In genomic region chr16:37994647-37995046, GRCm38 (mm10) we compare ENCODE assay signal across 7 mouse cellular contexts.
DNase-seq lines count a peak whose midpoint lies in the region; ATAC-seq and TF ChIP-seq lines count a peak whose summit lies in the region.

No protein-coding gene starts in this region.

- 17% methylated on average over 12 of the region's 12 CpGs for WGBS in hindbrain, embryonic 13.5 days

- H3K9ac ChIP-seq in hindbrain, embryonic 13.5 days = no peak overlapping the region

- peak; percentile 83 for TF ChIP-seq CTCF in left cerebral cortex, adult 2 months (IDR thresholded peaks at IDR 0.05)

- intact Hi-C loops in left cerebral cortex, adult 2 months (cut with DNase I) = loop anchor here (1.0 to 5.0 kb wide), 4 partner anchors 48 to 203 kb away; partner anchors contain the start of gene Gsk3b

- DNase-seq in R1 (ENCODE audit: low read depth, low spot score) = peak; percentile 82
- peak; percentile 74 for DNase-seq in cerebellum, adult 11 months
- DNase-seq in frontal cortex, postnatal 36 days (ENCODE audit: low spot score in 2 of 2) = peak; percentile 43 to 65
- DNase-seq in left cerebral cortex, adult 2 months (ENCODE audit: extremely low spot score in 1 of 2, low spot score in 2 of 2) = peak; percentile 56 to 60
- DNase-seq in right cerebral cortex, postnatal 4 days = peak; percentile 45

- no peak overlapping the region for H3K27ac ChIP-seq in hindbrain, embryonic 13.5 days
- H3K27ac ChIP-seq in left cerebral cortex, adult 2 months = no peak overlapping the region

- H3K9me3 ChIP-seq in hindbrain, embryonic 13.5 days = no peaks in the 10 kb centered on the region
- no peaks in the 10 kb centered on the region for H3K9me3 ChIP-seq in megakaryocyte, embryonic 14.5 days

- no peak overlapping the region for H3K4me3 ChIP-seq in hindbrain, embryonic 13.5 days
- peak overlapping the region; percentile 19; the same call in 1 of the 2 replicates for H3K4me3 ChIP-seq in left cerebral cortex, adult 2 months
- H3K4me3 ChIP-seq in megakaryocyte, embryonic 14.5 days (replicated peaks) = peak overlapping the region; percentile 72

- H3K4me1 ChIP-seq in hindbrain, embryonic 13.5 days (replicated peaks) = peaks cover 39% of the 10 kb centered on the region
- H3K4me1 ChIP-seq in megakaryocyte, embryonic 14.5 days = peaks cover 15% of the 10 kb centered on the region

- H3K4me2 ChIP-seq in hindbrain, embryonic 13.5 days = 0 out of 2 replicates have a peak overlapping the region, but pooled peaks have one; percentile 6

- H3K36me3 ChIP-seq in hindbrain, embryonic 13.5 days = no peaks in the 10 kb centered on the region
- H3K36me3 ChIP-seq in megakaryocyte, embryonic 14.5 days (replicated peaks; ENCODE audit: low read length) = no peaks in the 10 kb centered on the region

- ATAC-seq in hindbrain, embryonic 13.5 days (ENCODE audit: low FRiP score) = no peak

- H3K27me3 ChIP-seq in hindbrain, embryonic 13.5 days = no peaks in the 10 kb centered on the region
- peaks cover 11% of the 10 kb centered on the region for H3K27me3 ChIP-seq in megakaryocyte, embryonic 14.5 days (replicated peaks)
